Mouse (Mus musculus): Measurements from ENCODE around the gene Col2a1.

The Col2a1 gene

GRCm38 (mm10) chr15:97956416-97956815 is 48.1 kb downstream of the Col2a1 start:
- DNase-seq, result no peak

GRCm38 (mm10) chr15:97955742-97956141 is 48.8 kb downstream of the Col2a1 start:
- DNase-seq, result no peak

- DNase-seq, result no peak
Measured at GRCm38 (mm10) chr15:97955286-97955685, 49.2 kb downstream of the Col2a1 start.

GRCm38 (mm10) chr15:97954671-97955070 is 49.8 kb downstream of the Col2a1 start:
- no peak for DNase-seq

- no peak for DNase-seq
Measured at GRCm38 (mm10) chr15:97952889-97953189, 51.7 kb downstream of the Col2a1 start.

- DNase-seq, result peak; percentile 30 to 32
Measured at GRCm38 (mm10) chr15:97952137-97952888, 52.2 kb downstream of the Col2a1 start.

GRCm38 (mm10) chr15:97950240-97950639 is 54.3 kb downstream of the Col2a1 start:
- DNase-seq, result no peak

- DNase-seq, result no peak
Measured at GRCm38 (mm10) chr15:97949706-97950105, 54.8 kb downstream of the Col2a1 start.

GRCm38 (mm10) chr15:97948720-97949119 is 55.8 kb downstream of the Col2a1 start:
- DNase-seq, result no peak

- DNase-seq, result no peak
Measured at GRCm38 (mm10) chr15:97945656-97946315, 58.7 kb downstream of the Col2a1 start.

GRCm38 (mm10) chr15:97944919-97945574 is 59.4 kb downstream of the Col2a1 start:
- no peak for DNase-seq

- DNase-seq, result no peak
Measured at GRCm38 (mm10) chr15:97943356-97943755, 61.1 kb downstream of the Col2a1 start.

GRCm38 (mm10) chr15:97942538-97942937 is 62.0 kb downstream of the Col2a1 start:
- no peak for DNase-seq

- no peak for DNase-seq
Measured at GRCm38 (mm10) chr15:97941306-97941705, 63.2 kb downstream of the Col2a1 start.

GRCm38 (mm10) chr15:97940088-97940487 is 64.4 kb downstream of the Col2a1 start:
- no peak for DNase-seq

GRCm38 (mm10) chr15:97938580-97938979 is 65.9 kb downstream of the Col2a1 start:
- no peak for DNase-seq

- no peak for DNase-seq
Measured at GRCm38 (mm10) chr15:97932441-97932840, 72.1 kb downstream of the Col2a1 start.

- DNase-seq, result no peak
Measured at GRCm38 (mm10) chr15:97929259-97929824, 75.2 kb downstream of the Col2a1 start.

GRCm38 (mm10) chr15:97927821-97928220 is 76.7 kb downstream of the Col2a1 start:
- DNase-seq, result no peak

- no peak for DNase-seq
Measured at GRCm38 (mm10) chr15:97927018-97927417, 77.5 kb downstream of the Col2a1 start.

All from thymus, adult 18-20 months (tissue).